Mouse (Mus musculus) hindbrain, embryonic 14.5 days (tissue): ENCODE measurements around the gene Cyp46a1. TPM values are rescaled to one million over a fixed set of nuclear protein-coding genes. Genes with fewer than 3 reads are reported as not detected.

Source experiments
- ATAC-seq: fragments of 200-750 bp; cut with Nextera tagmentation; 2 replicates; pipeline ENCODE4 v1.8.0; 2017; ENCODE audit warnings: moderate number of reproducible peaks, mild to moderate bottlenecking, moderate TSS enrichment, moderate library complexity; ENCODE audit not compliant: low FRiP score
- DNase-seq: peaks from one replicate; pipeline ENCODE4 v3.0.0-alpha.2; 2015; ENCODE audit warnings: low spot score
- H3K27ac ChIP-seq: fragments of 300-500 bp; sonication (generic); 2 replicates; pipeline ENCODE4 v1.5.1; 2014; ENCODE audit warnings: mild to moderate bottlenecking, moderate library complexity
- H3K27me3 ChIP-seq: fragments of 300-500 bp; sonication (generic); 2 replicates; pipeline ENCODE4 v1.6.1; 2014; ENCODE audit warnings: mild to moderate bottlenecking, low read length, mixed read lengths; ENCODE audit not compliant: control insufficient read depth, insufficient read depth
- H3K36me3 ChIP-seq: fragments of 300-500 bp; sonication (generic); replicated peaks from 2 replicates; pipeline ENCODE4 v1.6.1; 2014; ENCODE audit not compliant: control insufficient read depth, insufficient read depth
- H3K4me1 ChIP-seq: fragments of 300-500 bp; sonication (generic); replicated peaks from 2 replicates; pipeline ENCODE4 v1.6.1; 2014; ENCODE audit warnings: antibody characterized with exemption, low read length, mixed read lengths; ENCODE audit not compliant: control insufficient read depth, insufficient read depth
- H3K4me2 ChIP-seq: fragments of 300-500 bp; sonication (generic); replicated peaks from 2 replicates; pipeline ENCODE4 v1.6.1; 2014; ENCODE audit warnings: mild to moderate bottlenecking, moderate library complexity
- H3K4me3 ChIP-seq: fragments of 300-500 bp; sonication (generic); replicated peaks from 2 replicates; pipeline ENCODE4 v1.5.1; 2014; ENCODE audit warnings: mild to moderate bottlenecking, low read length
- H3K9ac ChIP-seq: fragments of 300-500 bp; sonication (generic); 2 replicates; pipeline ENCODE4 v1.6.1; 2014
- H3K9me3 ChIP-seq: fragments of 300-500 bp; sonication (generic); 2 replicates; pipeline ENCODE4 v1.6.1; 2016; ENCODE audit warnings: low read length; ENCODE audit not compliant: control insufficient read depth
- WGBS: fragments of 180-500 bp; shearing (Covaris S2); extraction: QIAGEN DNeasy Blood & Tissue Kit; methylation state at CpG from one replicate; pipeline ENCODE4 v1.1.7; 2014; 5-methylcytosine and 5-hydroxymethylcytosine counted together
- polyA plus RNA-seq: library from polyadenylated mRNA; unstranded; fragments of >200 nt; fragmentation: Nextera tagmentation; extraction: Ambion mirVana; gene quantifications from 2 replicates; pipeline ENCODE4 v1.2.1, GENCODE M21; 2014

The Cyp46a1 gene
- polyA plus RNA-seq, 1 experiment from 2014 or later: 22.7 TPM

DNA sequence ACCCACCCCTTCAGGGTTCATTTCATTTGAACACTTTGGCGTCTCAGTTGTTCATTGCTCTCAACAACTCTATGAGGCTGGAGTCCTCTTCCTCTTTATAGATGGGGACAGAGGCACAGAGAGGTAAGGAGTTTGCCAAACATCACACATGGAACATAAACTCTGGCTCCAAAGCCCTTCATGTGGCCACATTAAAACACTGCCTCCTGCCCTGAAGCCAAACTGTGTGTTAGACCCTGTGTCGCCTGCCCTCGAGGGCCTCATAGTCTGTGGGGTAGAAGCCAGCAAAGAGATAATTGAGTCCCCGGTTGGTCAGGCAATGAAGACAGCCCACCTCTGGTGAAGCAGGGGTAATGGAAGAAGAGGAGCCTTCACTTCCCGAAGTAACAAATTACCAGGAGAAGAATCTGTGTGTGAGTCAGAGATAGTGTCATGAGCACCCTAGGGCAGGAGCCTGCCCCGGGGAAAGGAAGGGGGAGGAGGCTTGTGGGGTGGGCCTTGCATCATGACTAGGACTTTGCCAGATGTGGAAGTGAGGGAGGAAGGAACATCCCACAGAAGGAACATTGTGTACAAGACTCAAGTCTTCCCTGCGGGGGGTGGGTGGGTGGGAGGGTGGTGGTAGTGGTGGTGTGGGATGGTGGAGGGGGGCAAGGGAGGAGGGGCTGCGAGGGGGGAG lies 24.9 kb upstream of the Cyp46a1 start:
- no peak overlapping the region for H3K9ac ChIP-seq
- H3K27ac ChIP-seq: no peak overlapping the region
- peaks cover 12% of the 10 kb centered on the region for H3K4me1 ChIP-seq
- 0 out of 2 replicates have a peak, but pooled peaks cover 5% of the 10 kb centered on the region for H3K27me3 ChIP-seq
- H3K4me3 ChIP-seq: no peak overlapping the region
- no peaks in the 10 kb centered on the region for H3K9me3 ChIP-seq
- H3K4me2 ChIP-seq: no peak overlapping the region
- ATAC-seq: no peak
- H3K36me3 ChIP-seq: no peaks in the 10 kb centered on the region
- DNase-seq: no peak
- 69% methylated on average over 8 of the region's 8 CpGs for WGBS

DNA sequence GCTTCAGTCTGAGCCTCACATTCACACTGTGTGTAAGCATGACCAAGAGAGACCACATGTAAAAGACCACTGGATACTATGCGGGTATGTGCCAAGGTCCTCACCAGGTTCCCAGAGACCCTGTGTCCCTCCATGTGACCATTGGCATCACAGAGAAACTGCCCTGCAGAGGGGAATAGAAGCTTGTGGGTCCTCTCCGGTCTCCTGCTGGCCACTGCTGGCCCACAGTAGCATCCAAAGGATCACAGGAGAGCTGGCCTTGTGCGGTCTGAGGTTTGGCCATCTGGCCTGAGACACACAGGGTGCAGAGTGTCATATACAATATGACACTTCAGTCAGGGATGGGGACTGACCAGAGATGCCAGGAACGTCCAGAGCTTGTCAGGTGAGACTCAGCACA lies 24.1 kb upstream of the Cyp46a1 start:
- ATAC-seq (no peak), DNase-seq (no peak)
- no peak overlapping the region for H3K9ac ChIP-seq
- H3K27ac ChIP-seq: no peak overlapping the region
- H3K36me3 ChIP-seq: no peaks in the 10 kb centered on the region
- H3K4me3 ChIP-seq: no peak overlapping the region
- H3K9me3 ChIP-seq: no peaks in the 10 kb centered on the region
- no peak overlapping the region for H3K4me2 ChIP-seq
- H3K4me1 ChIP-seq: peaks cover 12% of the 10 kb centered on the region
- 88% methylated on average over 4 of the region's 4 CpGs for WGBS
- 0 out of 2 replicates have a peak, but pooled peaks cover 5% of the 10 kb centered on the region for H3K27me3 ChIP-seq

DNA sequence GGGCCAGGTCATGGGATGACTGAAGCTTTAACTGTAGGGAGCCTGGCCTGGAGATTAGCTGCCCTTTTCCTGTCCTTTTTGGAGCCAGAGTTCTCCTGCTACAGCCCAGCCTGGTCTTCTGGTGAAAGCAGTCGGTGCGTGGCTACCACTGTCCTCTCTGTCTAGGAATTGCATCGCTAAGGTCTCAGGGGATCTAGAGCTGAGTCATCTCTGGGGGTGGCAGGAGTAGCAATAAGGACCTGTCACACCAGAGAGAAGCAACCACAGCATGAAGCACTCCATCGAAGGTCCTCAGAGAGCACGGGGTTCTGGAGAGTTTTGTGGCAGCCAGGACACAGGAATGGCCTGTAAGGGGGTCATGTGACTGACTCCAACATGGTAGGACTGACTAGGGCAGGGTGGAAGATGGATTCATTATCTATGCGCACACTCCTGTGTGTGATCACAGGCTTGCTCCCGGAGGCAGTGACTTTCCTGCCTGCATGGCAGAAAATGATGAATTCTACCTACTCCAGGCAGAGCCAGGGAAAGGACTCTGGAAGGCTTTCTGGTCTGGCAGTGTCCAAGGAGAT lies 23.6 kb upstream of the Cyp46a1 start:
- no peak for ATAC-seq
- DNase-seq: no peak
- Histone ChIP-seq H3K27ac (no peak overlapping the region), H3K4me3 (no peak overlapping the region), H3K27me3 (0 out of 2 replicates have a peak, but pooled peaks cover 2% of the 10 kb centered on the region), H3K9me3 (no peaks in the 10 kb centered on the region), H3K36me3 (no peaks in the 10 kb centered on the region), H3K9ac (no peak overlapping the region), H3K4me1 (peaks cover 12% of the 10 kb centered on the region), H3K4me2 (no peak overlapping the region)
- 65% methylated on average over 7 of the region's 7 CpGs for WGBS

DNA sequence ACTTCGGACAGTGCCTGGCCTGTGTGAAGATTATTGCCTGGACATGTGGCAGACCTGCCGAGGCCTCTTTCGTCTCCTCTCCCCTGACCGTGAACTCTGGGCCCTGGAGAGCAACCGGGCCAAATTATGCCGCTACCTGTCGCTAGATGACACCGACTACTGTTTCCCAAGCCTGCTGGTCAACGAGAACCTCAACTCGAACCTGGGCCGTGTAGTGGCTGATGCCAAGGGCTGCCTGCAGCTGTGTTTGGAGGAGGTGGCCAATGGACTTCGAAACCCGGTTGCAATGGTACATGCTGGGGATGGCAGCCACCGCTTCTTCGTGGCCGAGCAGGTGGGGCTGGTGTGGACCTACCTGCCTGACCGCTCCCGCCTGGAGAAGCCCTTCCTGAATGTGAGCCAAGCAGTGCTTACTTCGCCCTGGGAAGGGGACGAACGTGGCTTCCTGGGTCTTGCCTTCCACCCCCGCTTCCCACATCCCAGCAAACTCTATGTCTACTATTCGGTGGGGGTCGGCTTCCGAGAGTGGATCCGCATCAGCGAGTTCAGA lies 22.4 kb upstream of the Cyp46a1 start:
- Histone ChIP-seq H3K36me3 (no peaks in the 10 kb centered on the region), H3K4me1 (peaks cover 4% of the 10 kb centered on the region; the same call in 1 of the 2 replicates), H3K27ac (no peak overlapping the region), H3K27me3 (no peaks in the 10 kb centered on the region), H3K9ac (no peak overlapping the region), H3K9me3 (no peaks in the 10 kb centered on the region), H3K4me3 (no peak overlapping the region), H3K4me2 (no peak overlapping the region)
- WGBS: 85% methylated on average over 27 of the region's 27 CpGs
- DNase-seq (no peak), ATAC-seq (no peak)

DNA sequence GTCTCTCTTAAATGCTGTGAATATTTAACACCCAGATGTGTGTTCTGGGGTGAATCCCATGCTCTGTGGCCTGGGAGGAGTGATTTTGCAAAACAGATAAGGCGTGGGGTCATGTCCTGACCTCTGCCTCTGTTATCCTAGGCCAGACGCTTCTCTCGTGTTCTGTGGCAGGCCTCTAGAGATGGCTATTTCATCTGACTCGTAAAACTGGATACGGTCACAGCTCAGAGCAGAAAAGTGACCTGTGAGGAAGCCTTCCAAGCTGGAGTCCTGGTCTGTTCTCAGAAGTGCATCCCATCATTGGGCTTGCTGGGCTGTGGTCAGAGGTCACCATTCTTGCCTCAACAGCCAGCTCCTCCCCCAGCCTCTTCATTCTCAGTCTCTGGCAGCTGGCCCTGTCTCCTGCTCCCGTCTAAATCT lies 21.7 kb upstream of the Cyp46a1 start:
- H3K4me3 ChIP-seq: no peak overlapping the region
- WGBS: 24% methylated on average over 6 of the region's 6 CpGs
- DNase-seq (no peak), ATAC-seq (no peak)
- H3K4me2 ChIP-seq: no peak overlapping the region
- peaks cover 4% of the 10 kb centered on the region; the same call in 1 of the 2 replicates for H3K4me1 ChIP-seq
- H3K27me3 ChIP-seq: 0 out of 2 replicates have a peak, but pooled peaks cover 4% of the 10 kb centered on the region
- no peaks in the 10 kb centered on the region for H3K9me3 ChIP-seq
- H3K9ac ChIP-seq: no peak overlapping the region
- no peaks in the 10 kb centered on the region for H3K36me3 ChIP-seq
- no peak overlapping the region for H3K27ac ChIP-seq

DNA sequence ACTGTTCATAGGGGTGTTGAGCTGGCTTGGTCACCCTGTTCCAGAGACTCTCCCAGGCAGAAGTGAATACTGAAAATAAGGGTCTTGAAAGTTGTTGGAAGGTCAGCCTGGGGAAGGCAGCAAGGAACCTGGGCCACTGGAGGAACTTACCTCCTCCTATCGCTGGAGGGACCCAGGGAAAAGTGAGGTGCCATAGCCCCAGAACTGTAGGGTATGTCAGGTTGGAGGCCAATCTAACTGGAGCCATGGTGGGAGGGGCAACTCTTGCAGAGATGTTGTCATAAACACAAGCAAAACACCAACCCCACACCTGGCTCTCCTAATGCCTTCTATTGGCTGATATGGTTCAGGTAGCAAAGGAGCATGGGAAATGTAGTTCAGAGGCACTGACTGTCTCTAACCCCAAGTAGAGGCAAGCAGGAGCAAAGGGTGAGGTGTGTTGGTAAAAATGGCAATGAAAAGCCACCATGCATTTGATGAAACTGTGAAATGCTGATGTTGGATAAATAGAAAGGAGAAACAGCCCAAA lies 20.9 kb upstream of the Cyp46a1 start:
- Histone ChIP-seq H3K9me3 (no peaks in the 10 kb centered on the region), H3K27ac (no peak overlapping the region), H3K4me2 (no peak overlapping the region), H3K4me1 (peaks cover 6% of the 10 kb centered on the region; the same call in 1 of the 2 replicates), H3K36me3 (no peaks in the 10 kb centered on the region), H3K4me3 (no peak overlapping the region), H3K9ac (no peak overlapping the region), H3K27me3 (peaks cover 13% of the 10 kb centered on the region)
- no peak for DNase-seq
- WGBS: 85% methylated on average over 1 of the region's 1 CpGs
- no peak for ATAC-seq

DNA sequence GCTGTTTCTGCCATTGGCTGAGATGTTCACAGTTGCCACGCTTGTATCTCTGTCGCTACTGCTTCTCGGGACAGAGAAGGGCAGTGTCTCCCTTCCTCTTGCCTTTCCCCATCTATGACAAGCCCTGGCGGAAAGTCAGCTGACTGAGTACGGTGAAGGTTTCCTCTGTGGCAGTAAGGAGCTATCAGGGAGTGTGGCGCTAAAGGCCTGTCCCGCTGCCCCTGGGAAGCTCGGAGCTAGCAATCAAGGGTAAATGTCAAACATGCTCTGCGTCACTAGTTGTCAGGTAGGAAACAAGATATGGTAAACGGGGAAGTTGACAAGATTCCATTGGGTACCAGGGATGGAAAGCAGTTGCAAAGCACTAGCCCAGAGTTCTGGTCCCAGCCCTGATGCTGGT lies 18.4 kb upstream of the Cyp46a1 start:
- H3K4me2 ChIP-seq: no peak overlapping the region
- H3K36me3 ChIP-seq: no peaks in the 10 kb centered on the region
- peaks cover 30% of the 10 kb centered on the region for H3K27me3 ChIP-seq
- no peak for DNase-seq
- ATAC-seq: no peak
- H3K9me3 ChIP-seq: no peaks in the 10 kb centered on the region
- 43% methylated on average over 10 of the region's 10 CpGs for WGBS
- H3K27ac ChIP-seq: no peak overlapping the region
- no peak overlapping the region for H3K9ac ChIP-seq
- H3K4me1 ChIP-seq: peaks cover 16% of the 10 kb centered on the region; the same call in 1 of the 2 replicates
- no peak overlapping the region for H3K4me3 ChIP-seq

DNA sequence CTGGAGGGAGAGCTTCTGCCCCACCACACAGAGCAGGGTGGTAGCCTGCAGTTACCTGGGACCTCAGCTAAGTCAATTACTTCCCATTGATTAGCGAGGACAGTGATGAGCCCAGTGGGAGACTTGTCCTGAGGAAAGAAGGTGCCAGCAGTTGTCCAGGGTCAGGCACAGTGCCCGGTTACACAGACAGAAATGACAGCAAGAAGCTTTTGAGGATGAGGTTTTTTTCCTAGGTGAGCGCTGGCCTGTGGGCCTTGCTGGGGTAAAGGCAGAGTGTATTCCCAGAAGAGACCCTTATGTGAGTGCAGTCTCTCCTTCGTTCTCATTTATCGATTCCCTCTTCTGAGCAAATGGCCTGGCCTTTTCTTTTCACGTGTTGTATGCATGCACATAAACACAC lies 17.5 kb upstream of the Cyp46a1 start:
- Histone ChIP-seq H3K9me3 (no peaks in the 10 kb centered on the region), H3K27me3 (peaks cover 30% of the 10 kb centered on the region), H3K27ac (no peak overlapping the region), H3K9ac (no peak overlapping the region), H3K4me1 (peaks cover 16% of the 10 kb centered on the region; the same call in 1 of the 2 replicates), H3K4me3 (no peak overlapping the region), H3K4me2 (no peak overlapping the region), H3K36me3 (no peaks in the 10 kb centered on the region)
- 32% methylated on average over 6 of the region's 6 CpGs for WGBS
- ATAC-seq: no peak
- DNase-seq: no peak

DNA sequence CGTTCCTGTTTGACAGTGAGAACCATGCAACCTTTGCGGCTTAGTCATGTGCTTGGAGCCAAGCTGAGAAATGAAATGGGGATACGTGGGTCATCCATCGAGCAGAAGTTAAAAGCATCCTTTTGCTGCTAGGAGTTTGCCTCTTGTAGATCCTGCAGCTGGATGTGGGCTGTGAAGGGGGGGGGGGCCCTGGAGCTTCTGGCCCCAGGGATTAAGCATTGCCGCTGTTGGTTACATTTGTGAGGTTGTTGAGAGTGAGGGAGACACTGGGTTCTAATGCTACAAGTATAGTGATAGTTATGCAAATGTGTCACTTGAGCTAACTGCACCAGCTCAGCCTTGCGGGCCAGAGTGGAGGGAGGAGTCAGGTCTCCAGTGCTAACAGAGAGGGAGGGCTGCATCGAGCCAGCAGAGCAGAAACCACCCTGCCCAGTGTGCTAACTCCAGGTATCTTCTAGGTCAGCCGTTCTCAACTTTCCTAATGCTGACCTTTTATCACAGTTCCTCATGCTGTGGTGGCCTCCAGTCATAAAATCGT lies 16.9 kb upstream of the Cyp46a1 start:
- ATAC-seq (no peak), DNase-seq (no peak)
- 7% methylated on average over 9 of the region's 9 CpGs for WGBS
- no peaks in the 10 kb centered on the region for H3K36me3 ChIP-seq
- no peak overlapping the region for H3K27ac ChIP-seq
- H3K4me3 ChIP-seq: no peak overlapping the region
- peaks cover 16% of the 10 kb centered on the region; the same call in 1 of the 2 replicates for H3K4me1 ChIP-seq
- H3K4me2 ChIP-seq: no peak overlapping the region
- no peak overlapping the region for H3K9ac ChIP-seq
- H3K9me3 ChIP-seq: no peaks in the 10 kb centered on the region
- peaks cover 30% of the 10 kb centered on the region for H3K27me3 ChIP-seq
